Mouse (Mus musculus) embryonic stem cell, embryonic (primary cell): Measurements from ENCODE around the gene Tpx2.

Experiments used
- CTCF ChIA-PET, 4 experiments: fragments of 300-600 bp in 2 of 4; fragments of 350-600 bp in 2 of 4; sonication (Branson Sonifier 250); formaldehyde crosslinking; loops; one replicate each; lab custom pipeline; 2022; ENCODE audit warnings: inconsistent platforms in 2 of 4; lab: Charles Lee
- POLR2A ChIA-PET, 4 experiments: fragments of 300-600 bp in 2 of 4; fragments of 350-600 bp in 2 of 4; sonication (Branson Sonifier 250); formaldehyde crosslinking; loops; one replicate each; lab custom pipeline; 2022; ENCODE audit warnings: antibody characterized with exemption in 4 of 4, inconsistent platforms in 1 of 4; lab: Charles Lee

Tpx2 gene

DNA sequence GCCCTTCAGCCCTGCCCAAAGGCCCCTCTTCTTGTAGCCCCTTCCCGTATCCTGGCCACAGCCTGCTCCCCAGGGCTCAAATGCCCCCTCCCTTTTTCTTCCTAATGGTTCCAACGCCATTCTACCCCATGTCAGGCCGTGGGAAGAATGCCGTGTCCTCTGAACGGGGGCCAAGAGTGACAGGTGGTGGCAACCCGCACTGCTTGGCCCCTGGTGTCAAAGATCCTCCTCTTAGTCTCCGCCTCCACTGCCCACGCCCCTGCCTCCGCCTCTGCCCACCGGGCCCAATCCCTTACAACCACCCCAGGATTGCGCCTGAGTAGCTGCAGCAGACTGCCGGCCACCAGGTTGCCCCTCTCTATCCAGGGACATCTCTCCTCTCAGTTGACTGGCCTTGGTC is 63.3 kb downstream of the Tpx2 start, which contains the start of gene Mylk2:
TSS of gene Mylk2 (plus strand) at position 322 of the 400 bp plus-strand sequence.
- ChIA-PET POLR2A (interaction anchor here in 2 of 4 experiments (0.6 to 1.0 kb wide), 2 partner anchors 12 to 145 kb away, joined by 3 to 5 read pairs; no protein-coding TSS in a partner anchor), CTCF (interaction anchor here in 1 of 4 experiments (1.1 to 1.3 kb wide), 2 partner anchors 23 to 242 kb away, joined by 3 read pairs; partner anchors contain the start of gene H13)

DNA sequence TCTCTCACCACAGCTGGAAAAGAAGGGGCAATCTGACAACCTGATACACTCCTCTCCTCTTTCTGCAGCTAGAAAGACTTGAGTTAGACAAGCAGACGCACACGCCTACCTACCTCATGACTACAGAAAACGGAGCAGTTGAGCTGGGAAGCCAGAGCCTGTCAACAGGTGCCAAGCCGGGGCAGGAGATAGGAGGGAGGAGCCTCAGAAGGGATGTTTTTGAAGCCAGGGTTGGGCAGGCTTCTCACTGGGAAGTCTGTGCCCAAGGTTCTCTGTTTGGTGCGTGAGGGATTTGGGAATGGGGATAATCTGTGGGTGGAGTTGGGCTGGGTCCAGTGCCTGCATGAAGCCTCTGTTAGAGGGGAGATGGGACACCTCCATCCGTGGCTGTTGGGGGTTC is 63.7 kb downstream of the Tpx2 start:
- POLR2A ChIA-PET = interaction anchor here in 2 of 4 experiments (0.6 to 1.0 kb wide), 2 partner anchors 12 to 144 kb away, joined by 3 to 5 read pairs; no protein-coding TSS in a partner anchor
- CTCF ChIA-PET = interaction anchor here in 2 of 4 experiments (0.6 to 1.3 kb wide), 3 partner anchors 22 to 242 kb away, joined by 3 read pairs; partner anchors contain the start of gene H13 (in 1 of the 2)

DNA sequence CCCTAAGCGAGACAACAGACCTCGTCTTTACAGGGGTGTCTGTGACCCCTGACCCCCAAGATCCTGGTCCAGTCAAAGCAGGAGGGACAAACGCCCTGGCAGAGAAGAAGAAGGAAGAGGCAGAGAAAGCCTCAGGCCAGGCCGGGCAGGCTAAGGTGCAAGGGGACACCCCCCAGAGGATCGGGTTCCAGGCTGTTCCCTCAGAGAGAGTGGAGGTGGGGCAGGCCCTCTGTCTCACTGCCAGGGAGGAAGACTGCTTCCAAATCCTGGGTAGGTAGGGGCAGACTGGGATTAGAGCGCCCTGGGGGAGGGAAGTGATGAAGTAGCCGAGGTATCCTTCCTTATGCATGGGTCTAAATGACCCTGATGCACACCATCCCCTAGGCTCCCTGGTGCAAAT is 65.7 kb downstream of the Tpx2 start:
- CTCF ChIA-PET = interaction anchor here in 2 of 4 experiments (0.6 to 0.7 kb wide), 2 partner anchors 114 to 254 kb away, joined by 3 to 4 read pairs; no protein-coding TSS in a partner anchor
- POLR2A ChIA-PET = interaction anchor here in 3 of 4 experiments (0.5 to 1.4 kb wide), 4 partner anchors 20 to 155 kb away, joined by 3 to 4 read pairs (median 3); partner anchors contain the start of gene Foxs1 (in 1 of the 3)

DNA sequence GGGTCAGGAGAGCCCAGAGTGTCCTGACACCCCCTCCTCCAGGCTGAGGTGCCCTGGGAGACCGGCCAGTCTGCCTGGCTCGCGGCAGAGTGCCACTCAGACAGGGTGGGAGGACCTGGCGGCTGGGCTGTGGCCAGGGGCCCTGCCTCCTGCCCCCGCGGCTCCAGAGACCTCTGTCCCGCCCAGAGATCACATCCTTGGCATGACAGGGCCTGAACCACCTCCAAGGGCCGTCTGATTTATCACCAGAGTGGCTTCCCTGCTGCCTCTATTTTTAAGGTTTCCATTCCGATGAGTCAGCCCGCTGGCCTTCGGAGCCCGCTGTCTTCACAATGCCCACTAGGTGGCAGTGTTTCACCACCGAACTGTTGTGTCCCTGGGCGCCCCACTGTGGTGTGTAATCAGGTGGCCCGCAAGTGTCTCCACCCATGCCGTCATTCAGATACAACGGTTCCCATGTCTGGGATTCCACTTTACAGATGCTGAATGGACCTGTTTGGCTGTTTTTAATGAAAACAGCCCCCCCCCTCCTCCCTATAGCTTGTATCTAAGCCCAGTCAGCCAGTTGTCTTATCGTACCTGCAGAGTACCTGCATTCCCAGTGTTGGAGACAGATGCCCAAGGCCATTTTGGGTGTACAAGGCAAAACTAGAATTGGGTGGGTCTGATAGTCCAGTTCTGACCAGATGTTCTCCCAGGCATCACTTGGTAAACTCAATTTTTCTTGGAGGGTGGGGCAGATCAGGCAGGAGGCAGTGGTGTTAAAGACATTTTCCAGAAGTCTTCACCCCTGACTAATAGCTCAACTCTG is 66.8 kb downstream of the Tpx2 start:
- ChIA-PET CTCF (interaction anchor here (0.6 to 2.0 kb wide), 19 partner anchors 10 to 500 kb away, joined by 3 to 16 read pairs (median 3); partner anchors contain the start of gene Foxs1 (in 1 of the 4)), POLR2A (interaction anchor here in 3 of 4 experiments (0.6 to 1.4 kb wide), 5 partner anchors 9 to 1638 kb away, joined by 3 to 5 read pairs (median 3); no protein-coding TSS in a partner anchor)

DNA sequence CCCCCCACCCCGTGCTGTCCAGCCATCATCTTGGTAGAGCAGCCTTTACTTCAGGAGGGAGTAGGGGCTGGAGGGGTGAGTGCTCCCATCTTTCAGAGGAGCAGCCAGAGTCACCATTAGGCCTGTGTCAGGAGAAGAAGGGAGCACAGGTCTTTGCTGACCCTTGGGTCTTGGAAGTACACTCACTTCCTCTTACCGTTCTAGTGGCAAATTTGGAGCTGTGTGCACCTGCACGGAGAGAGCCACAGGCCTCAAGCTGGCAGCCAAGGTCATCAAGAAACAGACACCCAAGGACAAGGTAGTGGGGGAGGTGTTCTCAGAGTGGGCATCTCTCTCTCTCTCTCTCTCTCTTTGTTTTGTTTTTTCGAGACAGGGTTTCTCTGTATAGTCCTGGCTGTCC is 67.7 kb downstream of the Tpx2 start:
- ChIA-PET CTCF (interaction anchor here (0.6 to 2.0 kb wide), 15 partner anchors 11 to 789 kb away, joined by 3 to 16 read pairs (median 3); partner anchors contain the start of gene Foxs1 (in 2 of the 4)), POLR2A (interaction anchor here in 3 of 4 experiments (1.1 to 1.4 kb wide), 3 partner anchors 8 to 228 kb away, joined by 3 to 4 read pairs (median 3); no protein-coding TSS in a partner anchor)

DNA sequence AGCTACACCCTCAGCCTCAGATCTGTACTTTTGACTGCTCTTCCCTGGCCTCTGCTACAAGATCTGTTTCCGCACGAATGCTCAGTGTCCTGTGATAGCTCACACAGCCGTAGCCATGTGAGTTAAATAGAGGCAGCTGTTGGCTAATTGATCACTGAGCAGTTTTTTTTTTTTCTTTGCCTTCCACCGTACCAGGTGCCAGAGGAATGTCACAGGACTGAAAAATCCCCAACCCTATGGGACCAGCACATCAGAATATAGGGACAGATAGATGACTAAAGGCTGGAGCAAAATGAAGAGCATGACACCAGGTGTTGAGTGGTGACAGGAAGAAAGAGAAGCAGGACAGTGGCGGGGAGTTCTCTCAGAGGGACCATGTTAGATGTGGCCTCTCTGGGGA is 68.3 kb downstream of the Tpx2 start:
- POLR2A ChIA-PET = interaction anchor here in 1 of 4 experiments (0.6 to 1.0 kb wide), 2 partner anchors 34 to 583 kb away, joined by 3 to 4 read pairs; no protein-coding TSS in a partner anchor
- CTCF ChIA-PET = interaction anchor here (0.6 to 2.0 kb wide), 10 partner anchors 17 to 227 kb away, joined by 3 to 16 read pairs (median 4); partner anchors contain the start of gene Foxs1 (in 2 of the 4)

DNA sequence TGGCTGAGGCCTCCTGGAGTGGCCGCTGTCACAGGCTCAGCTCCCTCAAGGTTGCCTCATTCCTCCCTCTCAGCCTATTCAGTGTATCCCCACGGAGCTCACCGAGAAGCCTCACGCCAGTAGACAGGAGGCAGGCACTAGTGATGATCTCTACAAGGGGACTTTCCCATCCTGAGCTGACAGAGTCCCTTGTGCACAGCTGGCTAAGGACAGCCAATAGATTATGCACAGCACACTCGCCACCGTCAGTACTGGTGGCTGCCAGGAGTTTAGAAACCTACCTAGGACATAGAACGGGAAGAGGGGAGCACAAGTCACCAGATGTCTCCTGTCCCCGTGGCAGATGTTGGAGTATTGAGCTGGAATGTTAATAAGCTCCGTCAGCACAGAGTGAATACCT is 69.9 kb downstream of the Tpx2 start:
- POLR2A ChIA-PET = interaction anchor here in 3 of 4 experiments (1.2 to 1.7 kb wide), 5 partner anchors 16 to 204 kb away, joined by 3 to 5 read pairs (median 3); partner anchors contain the start of gene Dusp15 (in 1 of the 3)
- CTCF ChIA-PET = interaction anchor here (0.6 to 1.7 kb wide), 8 partner anchors 12 to 255 kb away, joined by 3 to 7 read pairs (median 4); no protein-coding TSS in a partner anchor

DNA sequence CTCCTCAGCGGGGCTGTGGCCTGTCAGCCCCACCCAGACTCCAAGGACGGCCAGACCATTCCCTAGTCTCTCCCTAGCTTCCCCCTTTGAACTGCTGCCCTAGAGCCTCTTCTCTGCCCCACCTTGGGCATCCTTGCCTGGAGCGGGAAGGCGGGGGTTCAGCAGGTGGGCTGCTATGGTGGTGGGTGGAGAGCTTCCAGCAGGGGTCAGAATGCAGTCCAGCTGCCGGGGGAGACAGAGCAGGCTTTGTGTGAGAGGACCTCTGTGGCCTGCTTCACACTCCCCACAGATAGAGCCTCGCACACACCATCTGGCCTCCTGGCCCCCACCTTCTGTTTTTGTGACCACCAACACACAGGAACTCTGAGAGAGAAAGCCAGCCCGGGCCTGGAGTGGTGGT is 74.6 kb downstream of the Tpx2 start:
- ChIA-PET POLR2A (interaction anchor here in 2 of 4 experiments (0.7 to 0.9 kb wide), 2 partner anchors 10 to 1670 kb away, joined by 3 to 6 read pairs; partner anchors contain the start of gene Foxs1 (in 1 of the 2)), CTCF (interaction anchor here in 2 of 4 experiments (0.6 to 2.2 kb wide), 4 partner anchors 10 to 159 kb away, joined by 3 to 10 read pairs (median 4); no protein-coding TSS in a partner anchor)

DNA sequence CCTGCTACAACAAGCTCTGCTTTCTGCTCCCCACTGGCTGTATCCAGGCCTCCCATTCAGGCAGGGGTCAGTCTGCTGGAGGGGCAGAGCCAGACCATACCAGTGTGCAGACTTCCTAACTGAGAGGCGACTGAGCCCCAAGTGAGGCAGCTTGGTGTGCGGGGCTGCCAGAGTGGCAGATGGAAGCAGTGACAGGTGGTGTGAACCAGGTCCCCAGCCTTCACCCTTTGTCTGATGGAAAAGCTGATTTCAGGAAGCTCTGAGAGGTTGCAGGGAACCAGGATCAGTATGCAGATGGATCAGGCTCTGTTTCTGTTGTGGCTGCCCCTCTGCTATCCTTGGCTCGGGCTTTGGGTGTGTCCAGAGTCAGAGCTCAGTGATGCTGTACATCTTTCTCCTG is 75.9 kb downstream of the Tpx2 start:
- POLR2A ChIA-PET = interaction anchor here in 3 of 4 experiments (0.6 to 2.9 kb wide), 6 partner anchors 9 to 231 kb away, joined by 3 to 9 read pairs (median 4); partner anchors contain the start of genes Foxs1 (in 1 of the 3) and Mylk2 (in 1 of the 3)
- CTCF ChIA-PET = interaction anchor here in 2 of 4 experiments (1.0 to 2.2 kb wide), 4 partner anchors 9 to 147 kb away, joined by 3 to 10 read pairs (median 4); partner anchors contain the start of gene Foxs1 (in 1 of the 2)

DNA sequence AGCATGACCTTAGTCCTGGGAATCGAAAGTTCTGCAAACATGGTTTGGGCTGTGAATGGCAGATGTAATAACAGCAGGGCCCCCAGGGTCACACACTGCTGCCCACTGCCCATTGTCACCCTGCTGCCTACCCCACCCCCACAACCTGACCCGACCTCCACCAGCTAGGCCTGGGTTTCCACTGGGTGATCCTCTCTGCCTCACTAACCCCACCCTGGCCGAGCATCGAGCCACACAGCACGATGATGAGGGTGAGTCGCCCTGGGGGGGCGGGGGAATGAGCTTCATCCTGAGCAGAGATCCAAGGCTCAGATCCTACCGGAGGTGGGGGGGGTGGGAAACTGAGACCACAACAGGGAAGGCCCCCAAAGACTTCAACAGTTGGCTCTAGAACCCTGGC is 76.4 kb downstream of the Tpx2 start:
- POLR2A ChIA-PET = interaction anchor here in 2 of 4 experiments (1.2 to 2.9 kb wide), 3 partner anchors 9 to 16 kb away, joined by 3 to 9 read pairs (median 3); partner anchors contain the start of genes Foxs1 (in 1 of the 2) and Mylk2 (in 1 of the 2)
- CTCF ChIA-PET = interaction anchor here in 3 of 4 experiments (0.8 to 2.2 kb wide), 5 partner anchors 9 to 16 kb away, joined by 3 to 10 read pairs (median 4); partner anchors contain the start of gene Foxs1 (in 2 of the 3)

DNA sequence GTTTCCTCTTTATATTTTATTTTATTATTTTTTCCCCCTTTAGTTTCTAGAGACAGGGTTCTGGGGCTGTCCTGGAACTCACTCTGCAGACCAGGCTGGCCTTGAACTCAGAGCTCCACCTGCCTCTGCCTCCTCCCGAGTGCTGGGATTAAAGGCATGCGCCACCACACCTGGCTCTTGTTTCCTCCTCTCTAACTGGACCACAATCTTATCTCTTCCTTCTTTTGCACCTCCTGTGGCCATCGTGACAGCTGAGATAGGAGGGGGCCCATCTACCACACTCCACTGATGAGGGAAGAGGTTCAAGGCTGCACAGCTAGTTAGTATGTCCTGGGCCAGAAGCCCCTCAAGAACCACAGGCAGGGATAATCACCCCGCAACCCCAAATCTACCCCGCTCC is 76.8 kb downstream of the Tpx2 start:
- CTCF ChIA-PET = interaction anchor here (0.8 to 1.7 kb wide), 4 partner anchors 8 to 15 kb away, joined by 3 to 4 read pairs (median 4); partner anchors contain the start of gene Foxs1 (in 2 of the 4)

DNA sequence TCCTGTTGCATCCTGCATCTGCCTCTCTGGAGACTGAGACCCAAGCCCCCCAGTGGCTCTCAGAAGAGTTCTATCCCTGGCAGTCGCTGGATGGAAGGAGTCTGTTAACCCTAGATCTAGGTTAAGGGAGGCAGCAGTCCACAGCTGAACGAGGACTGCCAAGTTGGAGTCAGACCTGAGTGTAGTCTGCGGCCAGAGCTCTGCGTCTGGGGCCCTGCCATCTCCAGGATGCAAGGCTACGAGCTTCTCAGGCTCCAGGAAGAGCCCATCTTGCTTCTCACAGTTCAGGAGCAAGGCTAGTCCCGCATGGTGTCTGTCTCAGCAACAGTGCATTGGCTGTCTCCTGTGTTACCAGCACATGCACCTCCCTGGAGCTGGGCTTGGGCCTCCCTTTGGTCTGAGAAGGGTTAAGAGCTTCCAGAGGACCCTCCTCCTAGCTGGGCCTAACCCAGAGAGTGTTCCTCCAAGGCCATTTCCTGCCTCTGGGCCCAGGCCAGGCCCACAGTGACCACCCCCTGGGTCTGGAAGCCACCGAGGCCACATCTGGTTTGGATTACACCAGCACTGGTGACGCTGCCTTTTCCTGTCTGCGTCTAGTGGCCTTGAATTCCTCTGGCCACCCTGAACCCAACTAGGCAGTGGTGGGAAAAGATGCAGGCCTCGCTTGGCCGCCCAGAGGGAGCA is 77.6 kb downstream of the Tpx2 start:
- POLR2A ChIA-PET = interaction anchor here in 1 of 4 experiments (1.2 to 2.9 kb wide), 2 partner anchors 8 to 14 kb away, joined by 3 to 9 read pairs; partner anchors contain the start of gene Foxs1
- CTCF ChIA-PET = interaction anchor here in 3 of 4 experiments (1.3 to 1.5 kb wide), 3 partner anchors 8 to 19 kb away, joined by 3 to 4 read pairs (median 4); no protein-coding TSS in a partner anchor

More for the DNA sequence above, 76.8 kb downstream of the Tpx2 start:
- POLR2A ChIA-PET = interaction anchor here in 1 of 4 experiments (1.2 to 2.9 kb wide), 2 partner anchors 9 to 15 kb away, joined by 3 to 9 read pairs; partner anchors contain the start of gene Foxs1

DNA sequence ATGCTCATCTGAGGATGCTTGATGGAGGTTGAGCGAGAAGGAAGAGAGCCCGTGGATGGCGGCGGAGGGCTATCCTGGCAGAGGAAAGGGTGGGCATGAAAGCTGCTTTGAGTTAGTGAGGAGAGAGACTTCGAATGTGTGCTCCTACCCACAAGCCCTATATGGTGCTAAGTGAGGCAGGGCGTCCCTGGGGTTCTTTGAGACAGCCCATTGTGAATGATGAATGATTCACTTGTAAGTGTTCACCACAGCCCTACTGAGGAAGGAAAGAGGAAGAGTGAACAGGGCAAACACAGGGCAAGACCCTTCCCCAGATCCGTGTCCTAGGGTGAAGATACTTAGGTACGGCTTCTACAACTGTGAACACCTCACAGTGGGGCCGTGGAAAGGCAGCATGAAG is 79.1 kb downstream of the Tpx2 start:
- CTCF ChIA-PET = no interaction called here

DNA sequence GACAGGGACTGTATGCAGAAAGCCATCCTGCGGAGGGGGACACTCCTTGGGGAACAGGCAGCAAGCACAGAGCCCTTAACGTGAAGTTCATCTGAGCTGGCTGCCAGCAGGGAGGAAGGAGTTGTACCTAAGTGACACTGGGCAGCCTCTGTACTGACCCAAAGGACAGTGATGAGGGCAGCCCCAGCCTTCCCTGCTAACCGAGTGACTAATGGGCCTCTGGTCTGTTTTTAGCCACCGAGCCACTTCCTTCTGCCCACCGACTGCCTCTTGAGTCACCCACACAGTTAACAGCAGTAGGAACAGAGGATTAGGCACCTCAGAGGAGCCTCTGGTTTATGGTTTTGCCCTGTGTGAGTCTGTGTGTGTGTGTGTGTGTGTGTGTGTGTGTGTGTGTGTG is 79.6 kb downstream of the Tpx2 start:
- CTCF ChIA-PET = interaction anchor here in 1 of 4 experiments (0.7 kb wide), 1 partner anchor 535 kb away, joined by 3 read pairs; no protein-coding TSS in a partner anchor
- POLR2A ChIA-PET = no interaction called here

More for the DNA sequence above, 79.1 kb downstream of the Tpx2 start:
- POLR2A ChIA-PET = no interaction called here

DNA sequence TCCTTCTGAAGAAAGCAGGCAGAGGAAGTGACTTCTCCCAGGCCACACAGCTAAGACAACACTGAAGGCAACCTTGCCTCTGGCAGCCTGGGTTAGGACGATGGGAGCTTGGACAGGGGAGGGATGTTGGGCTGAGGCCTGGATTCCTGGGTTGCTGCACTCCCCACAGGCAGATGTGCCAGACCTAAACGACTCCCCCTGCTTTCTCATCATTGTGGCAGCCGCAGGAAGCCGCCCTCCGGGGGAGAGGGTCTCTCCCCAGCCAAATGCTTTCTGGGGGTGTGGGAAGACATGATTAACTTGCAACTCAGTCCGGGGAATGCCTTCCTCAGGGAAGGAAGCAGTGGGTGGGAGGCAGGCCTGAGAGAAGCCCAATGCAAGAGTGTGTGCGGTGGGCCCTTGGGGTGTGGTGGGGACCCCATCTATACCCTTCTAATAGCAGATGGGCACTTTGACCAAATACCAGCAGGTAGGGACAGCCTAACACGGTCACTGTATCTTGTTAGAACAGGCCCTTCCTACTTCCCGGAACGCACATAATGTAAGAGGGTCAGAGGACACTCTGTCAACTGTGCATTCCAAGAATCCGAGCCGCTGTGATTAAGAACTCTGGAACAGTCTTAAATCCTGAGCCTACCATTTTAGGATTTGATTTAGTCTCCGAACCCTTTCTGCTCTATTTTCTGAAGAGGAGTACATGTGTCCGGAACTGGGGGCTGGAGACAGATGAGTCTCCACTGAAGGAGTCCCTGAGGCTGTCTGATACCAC is 80.6 kb downstream of the Tpx2 start:
- POLR2A ChIA-PET = interaction anchor here in 1 of 4 experiments (0.6 kb wide), 1 partner anchor 587 kb away, joined by 3 read pairs; no protein-coding TSS in a partner anchor
- CTCF ChIA-PET = interaction anchor here in 2 of 4 experiments (0.5 to 0.7 kb wide), 2 partner anchors 14 to 536 kb away, joined by 3 to 4 read pairs; no protein-coding TSS in a partner anchor

DNA sequence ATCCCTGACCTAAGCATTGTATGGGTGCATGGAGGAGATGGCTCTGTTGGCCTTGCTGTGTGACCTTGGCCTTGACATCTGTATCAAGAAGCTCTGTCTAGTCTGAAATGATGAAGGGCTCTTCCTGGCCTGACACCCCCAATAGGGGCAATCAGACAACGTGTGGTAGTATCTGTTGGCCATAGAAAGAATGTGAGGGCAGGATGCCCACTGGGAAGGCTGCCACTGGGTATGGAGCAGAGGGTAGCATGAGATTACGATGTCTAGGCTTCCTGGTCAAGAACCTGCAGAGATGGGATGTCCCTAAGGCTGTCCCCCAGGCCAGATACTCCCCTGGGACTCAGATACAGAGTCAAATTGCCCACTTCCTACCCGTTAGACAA is 81.2 kb downstream of the Tpx2 start:
- POLR2A ChIA-PET = no interaction called here
- CTCF ChIA-PET = interaction anchor here in 1 of 4 experiments (1.3 kb wide), 1 partner anchor 11 kb away, joined by 3 read pairs; no protein-coding TSS in a partner anchor
